Mouse (Mus musculus) gastrocnemius, adult 2 months (tissue): Measurements from ENCODE around the gene Pecr. TPM values are rescaled to one million over a fixed set of nuclear protein-coding genes. Genes with fewer than 3 reads are reported as not detected.
A peak's percentile ranks its signal among the peaks of the same experiment; 100 is the strongest.
"Not testable (repeated sequence)": the region's sequence is repeated elsewhere in the genome, so short reads cannot be mapped to it uniquely, and the experiment has no call there.

Experiments used
- DNase-seq: peaks from one replicate; pipeline ENCODE4 v3.0.0; 2022
- H3K27ac ChIP-seq: fragments of 200-600 bp; 2 replicates; pipeline ENCODE4 v1.8.1; 2022; ENCODE audit warnings: mild to moderate bottlenecking
- H3K4me3 ChIP-seq: fragments of 200-600 bp; 2 replicates; pipeline ENCODE4 v1.8.1; 2022; ENCODE audit warnings: mild to moderate bottlenecking, moderate library complexity
- CTCF ChIP-seq: fragments of 200-600 bp; IDR thresholded peaks from 2 replicates; pipeline ENCODE4 v1.8.1; 2022; ENCODE audit warnings: antibody characterized with exemption, mild to moderate bottlenecking, moderate library complexity
- intact Hi-C: fragments of 180-260 bp; cut with DNase I; formaldehyde crosslinking; loops from one replicate; pipeline ENCODE4 v1.15.1; 2025
- total RNA-seq, 2 experiments: library from RNA; stranded (reverse); gene quantifications; 2 replicates each; pipeline ENCODE4 v1.2.3; 2021

Gene Pecr
- total RNA-seq, 2 experiments from 2014 or later: 15.7 to 16.4 TPM

DNA sequence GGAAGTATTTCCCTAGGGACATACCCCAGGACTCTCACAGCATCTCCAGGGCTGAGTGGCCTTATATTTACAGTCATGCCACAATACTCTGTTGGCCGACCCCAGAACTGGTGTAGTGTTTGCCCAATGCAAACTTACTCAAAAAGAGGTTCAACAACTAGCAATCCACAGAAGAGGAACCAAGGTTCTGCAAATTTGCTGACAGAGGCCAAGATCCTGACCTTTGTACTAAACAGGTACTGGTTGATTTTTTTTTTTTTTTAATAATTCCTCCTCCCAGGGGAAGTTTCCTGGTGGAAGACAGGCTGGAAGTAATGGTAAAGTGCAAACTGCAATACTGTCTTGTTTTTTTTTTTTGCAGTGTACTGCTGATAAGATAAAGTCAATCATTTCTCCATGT is 1.5 kb downstream of the Pecr start:
- H3K27ac ChIP-seq: no peak overlapping the region
- no peak for TF ChIP-seq CTCF
- intact Hi-C loops: loop anchor here (5.0 kb wide), 1 partner anchor 35 kb away; no protein-coding TSS in a partner anchor
- DNase-seq: no peak
- H3K4me3 ChIP-seq: no peak overlapping the region

DNA sequence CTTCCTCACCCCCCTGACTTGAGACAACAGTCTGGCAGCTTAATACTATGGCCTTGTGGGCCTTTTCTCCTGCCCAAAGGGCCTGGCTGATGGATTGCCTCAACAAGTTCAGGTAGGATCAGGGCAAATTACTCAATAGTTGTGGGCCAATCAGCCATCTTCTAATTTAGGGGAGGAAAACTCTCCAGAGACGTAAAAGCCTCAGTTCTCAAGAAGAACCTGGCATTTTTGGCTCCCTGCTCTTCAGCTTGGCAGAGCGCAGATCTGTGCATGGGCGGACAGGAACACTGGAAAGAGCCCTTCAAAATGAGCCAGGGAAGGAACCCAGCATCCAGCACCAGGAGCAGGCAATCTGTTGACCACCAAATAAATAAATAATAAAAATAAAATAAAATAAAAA is 6.0 kb downstream of the Pecr start:
- intact Hi-C loops: no loop called here
- H3K4me3 ChIP-seq: no peak overlapping the region

DNA sequence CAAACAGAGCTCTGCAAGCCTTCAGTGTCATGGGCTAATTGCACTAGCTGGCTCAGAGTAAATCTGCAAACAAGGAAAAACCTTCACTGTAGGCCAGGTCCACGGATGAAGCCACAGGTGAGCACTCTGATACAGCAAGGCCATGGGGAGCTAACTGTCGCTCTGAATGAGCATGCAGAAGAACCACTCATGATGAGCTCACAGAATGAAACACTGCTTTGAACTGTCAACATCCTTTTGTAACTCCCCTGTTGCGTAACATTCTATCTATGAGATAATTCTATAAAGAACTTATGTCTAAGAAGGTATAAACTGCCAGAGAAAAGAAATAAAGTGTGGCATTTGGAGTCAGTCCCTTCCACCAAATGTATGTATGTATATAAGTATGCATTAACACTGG is 21.0 kb downstream of the Pecr start:
- no peak for TF ChIP-seq CTCF
- no peak for DNase-seq
- H3K27ac ChIP-seq: no peak overlapping the region
- no peak overlapping the region for H3K4me3 ChIP-seq
- intact Hi-C loops: no loop called here

More for the DNA sequence above, 6.0 kb downstream of the Pecr start:
- TF ChIP-seq CTCF: no peak
- DNase-seq: no peak
- H3K27ac ChIP-seq: no peak overlapping the region

DNA sequence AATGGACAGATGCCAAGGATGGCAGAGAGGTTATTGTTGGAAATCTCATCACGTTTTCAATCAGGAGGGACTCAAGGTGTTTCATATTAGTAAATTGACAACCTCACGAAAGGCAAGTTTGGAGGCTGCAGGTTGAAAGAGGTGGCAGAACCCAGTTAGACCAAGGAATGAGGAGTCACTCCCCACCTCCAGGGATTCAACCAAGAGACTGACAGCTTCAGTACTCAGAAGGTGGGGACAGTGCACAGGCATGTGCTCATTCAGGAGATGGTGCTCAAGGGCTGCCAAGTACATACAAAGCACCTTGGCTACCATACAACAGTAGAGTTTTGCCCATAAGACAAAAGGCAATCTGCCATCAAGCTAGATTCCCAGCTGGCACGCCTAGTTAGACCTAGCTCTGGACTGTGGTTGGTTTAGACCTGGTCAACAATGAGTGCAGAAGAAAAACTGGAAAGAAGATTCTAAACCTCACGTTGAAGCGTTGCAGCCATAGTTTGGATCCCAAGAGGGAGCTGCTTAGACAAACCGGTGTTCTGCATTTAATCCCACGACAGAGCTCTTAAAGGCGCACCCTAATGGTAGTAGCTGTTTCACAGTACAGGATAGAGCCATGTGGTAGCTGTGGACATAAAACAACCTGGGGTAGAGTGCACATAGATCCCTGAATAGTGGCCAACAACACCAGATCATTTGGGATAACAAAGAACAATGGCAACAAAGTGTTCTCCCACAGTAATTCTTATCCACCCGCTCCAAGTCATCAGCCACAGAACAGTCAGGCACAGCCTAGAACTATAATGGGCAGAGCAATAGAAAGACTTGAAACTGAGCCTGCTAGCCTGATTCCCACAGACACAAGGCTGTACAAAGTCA is 27.5 kb downstream of the Pecr start:
- Histone ChIP-seq H3K4me3 (no peak overlapping the region), H3K27ac (no peak overlapping the region)
- no peak for DNase-seq
- TF ChIP-seq CTCF: no peak
- intact Hi-C loops: no loop called here

DNA sequence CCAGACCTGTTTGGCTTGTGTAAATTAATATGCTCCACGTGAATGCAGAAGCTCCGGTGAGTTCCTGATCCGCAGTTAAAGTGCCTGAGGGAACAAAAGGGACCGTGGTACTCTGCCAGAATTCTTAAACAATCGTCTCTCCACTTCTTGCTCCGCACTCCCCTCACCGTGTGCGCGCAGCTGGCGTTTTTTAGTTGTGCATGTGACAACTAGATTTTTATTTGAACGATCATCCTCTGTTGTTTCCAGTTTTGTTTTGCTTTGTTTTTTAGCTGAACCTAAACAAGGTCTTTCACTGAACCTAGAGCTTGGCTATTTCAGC is 28.3 kb downstream of the Pecr start:
- intact Hi-C loops: no loop called here
- H3K27ac ChIP-seq: peak overlapping the region; percentile 95
- H3K4me3 ChIP-seq: peak overlapping the region; percentile 77
- DNase-seq: no peak
- TF ChIP-seq CTCF: no peak

DNA sequence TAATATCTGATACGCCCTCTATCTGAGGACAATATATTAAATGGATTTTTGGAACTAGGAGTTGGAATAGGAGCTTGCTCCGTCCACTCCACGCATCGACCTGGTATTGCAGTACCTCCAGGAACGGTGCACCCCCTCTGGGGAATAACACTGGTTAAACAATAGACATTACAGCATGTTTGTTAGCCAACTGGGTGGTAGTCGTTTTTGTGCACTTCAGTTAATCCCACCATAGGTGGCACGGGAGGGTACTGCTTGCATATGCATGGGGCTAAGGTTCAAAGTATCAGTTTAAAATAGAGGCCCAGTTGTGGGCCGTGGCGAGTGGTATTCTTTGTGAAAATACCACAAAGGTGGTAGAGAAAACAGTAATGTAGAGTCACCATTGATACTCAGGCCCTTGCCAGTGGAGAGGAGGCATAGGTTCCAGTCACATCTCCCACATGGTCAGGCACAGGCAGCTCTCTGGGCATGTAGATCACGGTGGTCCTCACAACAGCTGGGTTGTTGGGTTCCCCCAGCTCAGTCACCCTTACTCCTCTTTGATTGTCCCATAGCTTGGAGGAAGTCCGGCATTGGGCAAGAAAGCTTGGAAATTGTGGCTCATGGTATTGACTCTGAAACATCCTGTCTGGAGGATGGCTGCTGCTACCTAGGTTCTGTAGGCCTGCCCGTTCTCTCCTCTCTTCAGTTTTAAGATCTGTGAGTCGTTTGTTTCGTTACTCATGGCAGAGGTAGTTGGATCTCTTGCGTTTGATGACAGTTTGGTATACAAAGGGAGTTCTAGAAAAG is 28.9 kb downstream of the Pecr start:
- intact Hi-C loops: no loop called here
- peak; percentile 30 for DNase-seq
- TF ChIP-seq CTCF: no peak
- H3K4me3 ChIP-seq: peak overlapping the region; percentile 77
- peak overlapping the region; percentile 95 for H3K27ac ChIP-seq

DNA sequence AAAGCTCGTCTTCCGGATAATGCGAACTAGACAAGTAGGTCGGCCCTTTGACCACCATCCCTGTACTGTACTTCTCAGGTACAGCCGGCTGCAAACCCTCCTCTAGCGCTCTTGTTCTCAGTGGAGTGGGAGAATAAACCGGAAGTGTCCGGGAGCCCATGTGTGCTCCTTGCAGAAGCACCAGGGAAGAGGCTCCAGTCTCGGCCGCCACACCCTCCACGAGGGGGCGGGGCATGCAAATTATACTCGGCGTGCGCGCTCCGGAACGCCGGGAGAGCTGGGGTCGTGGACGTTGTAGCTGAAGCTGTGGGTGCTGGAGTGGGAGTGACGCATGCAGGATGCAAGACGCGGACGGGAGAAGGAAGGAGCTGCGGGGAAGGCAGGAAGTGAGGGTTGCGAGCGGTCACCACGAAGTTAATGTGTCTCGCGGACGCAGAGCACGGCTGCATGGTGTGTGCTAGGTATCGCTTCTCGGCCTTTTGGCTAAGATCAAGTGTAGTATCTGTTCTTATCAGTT is 29.5 kb downstream of the Pecr start:
- intact Hi-C loops: no loop called here
- no peak for TF ChIP-seq CTCF
- Histone ChIP-seq H3K27ac (peak overlapping the region; percentile 95), H3K4me3 (peak overlapping the region; percentile 77)
- peak; percentile 94 for DNase-seq

DNA sequence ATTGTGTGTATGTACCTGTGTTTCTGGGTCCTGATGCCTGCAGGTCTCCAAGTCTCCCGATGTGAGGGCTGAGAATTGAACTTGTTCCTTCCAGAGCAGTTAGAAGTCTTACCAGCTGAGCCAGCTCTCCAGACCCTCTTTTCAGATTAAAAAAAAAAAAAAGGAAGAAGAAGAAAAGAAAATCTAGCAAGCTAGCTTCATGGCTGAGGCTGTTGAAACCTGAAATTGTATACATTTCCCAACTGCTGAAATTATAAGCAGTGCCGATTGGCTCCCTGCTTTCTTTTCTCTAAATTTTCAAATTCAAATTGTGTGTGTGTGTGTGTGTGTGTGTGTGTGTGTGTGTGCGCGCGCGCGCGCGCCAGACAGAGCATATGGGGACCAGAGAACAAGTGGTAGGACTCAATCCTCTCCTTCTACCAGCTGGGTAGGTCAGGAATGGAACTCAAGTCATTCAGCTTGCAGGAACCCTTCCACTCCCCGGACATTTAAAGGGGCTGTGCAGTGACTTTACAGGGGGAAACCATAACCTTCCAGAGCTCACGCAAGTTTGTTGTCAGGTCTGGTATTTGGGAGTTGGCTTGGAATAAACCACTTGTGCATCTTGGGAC is 30.1 kb downstream of the Pecr start:
- TF ChIP-seq CTCF: no peak
- peak overlapping the region; percentile 95 for H3K27ac ChIP-seq
- DNase-seq: no peak
- H3K4me3 ChIP-seq: peak overlapping the region; percentile 77
- intact Hi-C loops: no loop called here

DNA sequence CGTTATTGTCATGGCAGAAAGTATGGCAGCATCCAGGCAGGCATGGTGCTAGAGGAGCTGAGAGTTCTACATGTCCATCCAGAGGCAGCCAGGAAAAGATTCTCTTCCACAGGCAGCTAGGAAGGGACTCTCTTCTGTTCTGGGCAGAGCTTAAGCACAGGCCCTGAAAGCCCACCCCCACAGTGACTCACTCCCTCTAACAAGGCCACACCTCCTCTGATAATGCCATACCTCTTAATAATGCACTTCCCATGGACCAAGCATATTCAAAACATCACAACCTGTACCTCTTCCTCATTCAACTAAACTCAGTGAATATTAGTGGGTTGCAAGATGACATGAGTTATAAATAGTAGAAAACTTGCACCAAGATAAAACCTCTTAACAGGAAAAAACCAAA is 32.3 kb downstream of the Pecr start:
- DNase-seq: no peak
- no peak overlapping the region for H3K27ac ChIP-seq
- intact Hi-C loops: no loop called here
- TF ChIP-seq CTCF: no peak
- H3K4me3 ChIP-seq: no peak overlapping the region

DNA sequence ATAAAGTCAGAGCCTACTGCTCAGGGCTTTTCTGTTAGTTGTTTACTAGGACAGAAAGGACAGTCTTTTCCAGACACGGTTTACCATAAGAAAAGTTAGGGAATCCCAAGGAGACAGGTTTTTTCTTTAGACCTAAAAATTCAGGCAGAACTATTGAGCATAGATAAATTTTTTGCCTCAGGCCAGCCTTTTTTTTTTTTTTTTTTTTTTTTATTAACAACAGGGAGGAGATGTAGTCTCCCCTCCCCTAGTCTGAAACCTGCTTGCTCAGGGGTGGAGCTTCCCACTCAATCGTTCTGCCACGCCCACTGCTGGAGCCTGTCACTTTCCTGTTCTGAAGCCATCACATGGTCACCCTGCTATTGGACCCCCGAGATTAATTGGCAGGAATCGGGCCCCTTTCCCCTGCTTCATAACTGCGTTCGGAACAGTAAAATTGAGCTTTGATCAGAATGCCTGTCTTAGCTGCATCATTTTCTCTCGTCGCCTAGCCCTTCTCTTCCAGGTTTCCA is 35.8 kb downstream of the Pecr start:
- peak; percentile 9 for DNase-seq
- intact Hi-C loops: loop anchor here (5.0 kb wide), 1 partner anchor 34 kb away; the partner anchor contains the start of genes Pecr and Tmem169

DNA sequence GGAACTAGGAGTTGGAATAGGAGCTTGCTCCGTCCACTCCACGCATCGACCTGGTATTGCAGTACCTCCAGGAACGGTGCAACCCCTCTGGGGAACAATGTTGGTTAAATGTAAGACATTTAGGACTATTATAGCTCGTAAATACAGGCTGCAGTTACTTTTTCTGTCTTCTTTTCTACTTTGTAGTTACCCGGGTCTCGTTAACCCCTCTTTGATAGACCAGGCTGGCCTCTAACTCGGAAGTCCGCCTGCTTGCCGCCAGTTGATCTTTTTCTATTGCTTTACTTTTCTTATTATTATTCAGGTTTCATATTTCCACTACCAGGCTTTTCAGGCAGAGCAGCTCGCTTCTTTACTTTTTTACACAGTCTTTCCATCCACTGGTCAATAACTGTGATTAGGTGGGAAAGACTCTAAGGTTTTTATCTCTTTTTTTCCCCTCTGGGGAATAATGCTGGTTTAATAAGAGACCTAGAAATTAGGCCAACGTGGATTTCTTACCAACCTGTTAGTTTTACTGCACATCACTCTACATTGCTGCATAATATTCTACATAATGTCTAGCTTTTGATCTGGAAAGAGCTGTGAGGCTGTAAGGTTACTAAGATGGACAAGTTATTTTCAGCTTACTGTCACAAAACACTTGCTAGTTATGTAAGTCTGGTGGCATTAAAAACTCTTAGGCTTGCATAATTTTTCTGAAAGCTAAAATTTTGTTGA is 39.6 kb downstream of the Pecr start:
- no peak for DNase-seq
- no peak for TF ChIP-seq CTCF
- Histone ChIP-seq H3K4me3 (peak overlapping the region; percentile 81), H3K27ac (peak overlapping the region; percentile 100)
- intact Hi-C loops: loop anchor here (5.0 kb wide), 1 partner anchor 38 kb away; the partner anchor contains the start of genes Pecr and Tmem169

More for the DNA sequence above, 35.8 kb downstream of the Pecr start:
- not testable (repeated sequence) for H3K4me3 ChIP-seq, H3K27ac ChIP-seq

DNA sequence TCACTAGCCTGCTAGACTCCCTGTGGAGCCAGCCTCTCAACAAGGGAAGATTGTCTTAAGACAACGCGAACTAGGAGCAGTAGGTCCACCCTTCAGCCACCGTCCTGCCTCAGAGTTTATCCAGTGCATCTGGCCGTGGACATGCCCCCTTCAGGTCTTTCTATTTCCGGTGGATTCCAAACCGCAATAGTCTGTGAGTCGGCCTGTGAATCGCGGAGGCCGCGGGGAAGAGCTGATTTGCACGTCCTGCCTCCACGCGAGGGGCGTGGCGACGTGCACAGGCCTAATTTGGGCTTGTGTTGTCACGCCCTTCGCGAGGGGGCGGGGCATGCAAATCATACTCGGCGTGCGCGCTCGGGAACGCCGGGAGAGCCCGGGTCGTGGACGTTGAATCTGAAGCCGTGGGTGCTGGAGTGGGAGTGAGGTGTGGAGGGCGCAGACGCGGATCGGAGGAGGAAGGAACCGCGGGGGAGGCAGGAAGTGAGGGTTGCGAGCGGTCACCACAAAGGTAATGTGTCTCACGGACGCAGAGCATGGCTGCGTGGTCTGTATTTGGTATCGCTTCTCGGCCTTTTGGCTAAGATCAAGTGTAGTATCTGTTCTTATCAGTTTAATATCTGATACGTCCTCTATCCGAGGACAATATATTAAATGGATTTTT is 40.3 kb downstream of the Pecr start:
- Histone ChIP-seq H3K4me3 (peak overlapping the region; percentile 81), H3K27ac (peak overlapping the region; percentile 100)
- TF ChIP-seq CTCF: no peak
- peak; percentile 98 for DNase-seq
- intact Hi-C loops: no loop called here
